Mouse (Mus musculus) heart, adult 2 months (tissue): ENCODE data around the gene Zfp768. TPM values are rescaled to one million over a fixed set of nuclear protein-coding genes. Genes with fewer than 3 reads are reported as not detected.

Experiments
- DNase-seq, 2 experiments: peaks; one replicate each; pipeline ENCODE4 v3.0.0; 2021
- H3K27ac ChIP-seq: fragments of 200-600 bp; 2 replicates; pipeline ENCODE4 v1.8.1; 2022
- H3K27me3 ChIP-seq: fragments of 200-500 bp; 2 replicates; pipeline ENCODE4 v1.6.1; 2012; ENCODE audit warnings: mild to moderate bottlenecking, low read length, inconsistent platforms, mixed read lengths; ENCODE audit not compliant: control insufficient read depth, insufficient read depth
- H3K36me3 ChIP-seq: fragments of 200-500 bp; 2 replicates; pipeline ENCODE4 v1.6.1; 2012; ENCODE audit warnings: low read length, inconsistent platforms; ENCODE audit not compliant: control insufficient read depth, insufficient read depth
- H3K4me1 ChIP-seq: fragments of 200-500 bp; 2 replicates; pipeline ENCODE4 v1.6.1; 2011; ENCODE audit warnings: low read length; ENCODE audit not compliant: control insufficient read depth, insufficient read depth
- H3K4me3 ChIP-seq: fragments of 200-600 bp; 2 replicates; pipeline ENCODE4 v1.8.1; 2022
- H3K79me2 ChIP-seq: fragments of 200-500 bp; replicated peaks from 2 replicates; pipeline ENCODE4 v1.6.1; 2012; ENCODE audit warnings: mild to moderate bottlenecking, inconsistent platforms, low read length, moderate library complexity, mixed read lengths; ENCODE audit not compliant: control insufficient read depth, insufficient read depth
- H3K9ac ChIP-seq: fragments of 200-500 bp; 2 replicates; pipeline ENCODE4 v1.6.1; 2012; ENCODE audit warnings: low read depth, mild to moderate bottlenecking, control low read depth, inconsistent platforms, low read length, mixed read lengths
- CTCF ChIP-seq: fragments of 200-600 bp; IDR thresholded peaks from 2 replicates; pipeline ENCODE4 v1.8.1; 2022; ENCODE audit warnings: antibody characterized with exemption, mild to moderate bottlenecking, moderate library complexity
- EP300 ChIP-seq: fragments of 200-500 bp; IDR thresholded peaks from 2 replicates; pipeline ENCODE4 v1.6.1; 2011; ENCODE audit warnings: low read depth, low read length, control low read depth; ENCODE audit not compliant: insufficient read depth
- POLR2A ChIP-seq: fragments of 200-500 bp; IDR thresholded peaks from 2 replicates; pipeline ENCODE4 v1.6.1; 2011; ENCODE audit warnings: mild to moderate bottlenecking, low read depth, low read length, control low read depth; ENCODE audit not compliant: insufficient read depth
- WGBS: fragments of 180-500 bp; shearing (Covaris S2); methylation state at CpG from one replicate; pipeline ENCODE4 v1.1.7; 2018; 5-methylcytosine and 5-hydroxymethylcytosine counted together
- intact Hi-C: fragments of 180-260 bp; cut with DNase I; formaldehyde crosslinking; loops from one replicate; pipeline ENCODE4 v1.15.1; 2025
- polyA plus RNA-seq: library from polyadenylated mRNA; depleted of rRNA; stranded (reverse); fragments of >200 nt; gene quantifications from 2 replicates; pipeline ENCODE4 v1.2.3, GENCODE M21; 2012
- total RNA-seq, 2 experiments: library from RNA; stranded (reverse); gene quantifications; 2 replicates each; pipeline ENCODE4 v1.2.3; 2021

Zfp768 gene
- total and polyA plus RNA-seq, 3 experiments: 31.6 to 37.2 (median 36.5) TPM

- DNase-seq: no peak
- Histone ChIP-seq H3K27me3 (no peaks in the 10 kb centered on the region), H3K4me3 (no peak overlapping the region), H3K79me2 (no peaks in the 10 kb centered on the region), H3K27ac (no peak overlapping the region), H3K9ac (no peak overlapping the region), H3K36me3 (no peaks in the 10 kb centered on the region), H3K4me1 (peaks cover 1% of the 10 kb centered on the region; the same call in 1 of the 2 replicates)
- no peak for TF ChIP-seq CTCF
- no peak for TF ChIP-seq EP300
- TF ChIP-seq POLR2A: no peak
- intact Hi-C loops: no loop called here
- WGBS: 76% methylated on average over 6 of the region's 6 CpGs
These were observed 12.1 kb downstream of the Zfp768 start for GRCm38 (mm10) chr7:127333240-127333639.

- H3K9ac ChIP-seq: no peak overlapping the region
- DNase-seq: peak; percentile 61 to 75
- no peak overlapping the region for H3K4me3 ChIP-seq
- H3K27ac ChIP-seq: no peak overlapping the region
- no peaks in the 10 kb centered on the region for H3K79me2 ChIP-seq
- H3K4me1 ChIP-seq: no peaks in the 10 kb centered on the region
- TF ChIP-seq EP300: no peak
- no peak for TF ChIP-seq POLR2A
- TF ChIP-seq CTCF: no peak
- intact Hi-C loops: no loop called here
- no peaks in the 10 kb centered on the region for H3K27me3 ChIP-seq
- no peaks in the 10 kb centered on the region for H3K36me3 ChIP-seq
- WGBS: 40% methylated on average over 2 of the region's 2 CpGs
These were observed 18.7 kb downstream of the Zfp768 start for GRCm38 (mm10) chr7:127326685-127327084.

- Histone ChIP-seq H3K79me2 (no peaks in the 10 kb centered on the region), H3K27ac (no peak overlapping the region), H3K36me3 (no peaks in the 10 kb centered on the region), H3K9ac (no peak overlapping the region), H3K4me1 (no peaks in the 10 kb centered on the region), H3K4me3 (no peak overlapping the region), H3K27me3 (no peaks in the 10 kb centered on the region)
- TF ChIP-seq POLR2A (no peak), EP300 (no peak), CTCF (no peak)
- WGBS: 74% methylated on average over 8 of the region's 8 CpGs
- intact Hi-C loops: no loop called here
- DNase-seq: no peak
These were observed 19.8 kb downstream of the Zfp768 start for GRCm38 (mm10) chr7:127325550-127325949.

GRCm38 (mm10) chr7:127324944-127325343 is 20.4 kb downstream of the Zfp768 start:
- DNase-seq: no peak
- no peak overlapping the region for H3K27ac ChIP-seq
- WGBS: 84% methylated on average over 7 of the region's 7 CpGs

GRCm38 (mm10) chr7:127322085-127322484 is 23.3 kb downstream of the Zfp768 start:
- Histone ChIP-seq H3K27ac (no peak overlapping the region), H3K9ac (no peak overlapping the region), H3K27me3 (no peaks in the 10 kb centered on the region), H3K4me3 (no peak overlapping the region), H3K36me3 (no peaks in the 10 kb centered on the region), H3K4me1 (no peaks in the 10 kb centered on the region), H3K79me2 (no peaks in the 10 kb centered on the region)
- peak; percentile 50 for TF ChIP-seq CTCF
- no peak for TF ChIP-seq EP300
- no peak for DNase-seq
- intact Hi-C loops: no loop called here
- 40% methylated on average over 5 of the region's 5 CpGs for WGBS

More at GRCm38 (mm10) chr7:127324944-127325343, 20.4 kb downstream of the Zfp768 start:
- no peaks in the 10 kb centered on the region for H3K79me2 ChIP-seq
- H3K9ac ChIP-seq: no peak overlapping the region
- no peaks in the 10 kb centered on the region for H3K27me3 ChIP-seq
- H3K4me1 ChIP-seq: no peaks in the 10 kb centered on the region
- no peak overlapping the region for H3K4me3 ChIP-seq
- TF ChIP-seq CTCF: no peak
- no peak for TF ChIP-seq EP300
- no peak for TF ChIP-seq POLR2A
- intact Hi-C loops: no loop called here
- H3K36me3 ChIP-seq: no peaks in the 10 kb centered on the region

- no peaks in the 10 kb centered on the region for H3K4me1 ChIP-seq
- no peak overlapping the region for H3K27ac ChIP-seq
- WGBS: 60% methylated on average over 4 of the region's 4 CpGs
- no peaks in the 10 kb centered on the region for H3K27me3 ChIP-seq
- H3K36me3 ChIP-seq: no peaks in the 10 kb centered on the region
- H3K4me3 ChIP-seq: no peak overlapping the region
- no peaks in the 10 kb centered on the region for H3K79me2 ChIP-seq
- no peak for TF ChIP-seq EP300
- TF ChIP-seq CTCF: no peak
- TF ChIP-seq POLR2A: no peak
- intact Hi-C loops: no loop called here
- no peak overlapping the region for H3K9ac ChIP-seq
- DNase-seq: no peak
These were observed 24.3 kb downstream of the Zfp768 start for GRCm38 (mm10) chr7:127321106-127321505.
